Mouse (Mus musculus): ENCODE measurements around the gene Itga6. TPM values are rescaled to one million over a fixed set of nuclear protein-coding genes. Genes with fewer than 3 reads are reported as not detected.

Gene Itga6
- total RNA-seq, 1 experiment from 2014 or later, result 84.7 TPM

DNA sequence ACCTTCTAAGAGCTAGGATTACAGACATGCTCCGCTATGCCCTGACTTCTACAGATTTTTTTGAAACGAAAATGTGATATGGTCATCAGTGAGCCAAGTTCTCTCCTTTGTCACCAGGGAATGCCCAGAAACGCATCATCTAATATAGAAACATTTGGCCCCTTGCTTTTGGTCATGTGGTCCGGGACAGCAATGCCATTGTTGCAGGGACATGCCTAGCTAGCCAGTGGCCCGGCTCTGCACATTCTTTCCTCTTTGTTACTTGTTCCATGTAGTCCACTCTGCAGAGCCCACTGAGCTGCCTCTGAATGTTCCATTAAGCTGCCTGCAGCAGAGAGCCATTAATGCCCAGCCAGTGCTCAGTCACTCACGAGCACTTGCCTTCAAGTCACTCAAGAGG is 34.6 kb downstream of the Itga6 start:
- no peak for ATAC-seq (replicated peaks in 1 of 2; ENCODE audit: insufficient read depth in 1 of 2, low FRiP score in 2 of 2, low TSS enrichment in 1 of 2, low read depth in 1 of 2, poor library complexity in 2 of 2, severe bottlenecking in 2 of 2)

DNA sequence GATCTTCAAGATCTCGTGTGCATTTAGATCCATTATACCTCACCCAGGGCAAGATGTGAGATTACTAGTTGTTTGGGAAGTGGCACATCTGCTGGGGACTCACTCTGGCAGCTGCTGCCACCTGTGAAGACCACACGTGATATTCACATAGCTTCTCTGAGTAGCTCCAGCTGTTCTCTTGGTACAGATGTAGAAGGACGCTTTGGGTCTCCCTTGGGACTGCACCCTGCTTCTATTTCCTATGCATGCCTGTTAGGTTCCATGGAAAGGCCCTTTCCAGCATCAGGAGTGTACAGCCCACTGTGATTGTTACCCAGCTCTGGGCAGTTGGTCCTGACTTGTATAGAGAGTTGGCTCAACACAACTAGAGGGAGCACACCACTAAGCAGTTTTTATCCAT is 39.8 kb downstream of the Itga6 start:
- ATAC-seq (replicated peaks in 1 of 2; ENCODE audit: insufficient read depth in 1 of 2, low FRiP score in 2 of 2, low TSS enrichment in 1 of 2, low read depth in 1 of 2, poor library complexity in 2 of 2, severe bottlenecking in 2 of 2), result no peak

DNA sequence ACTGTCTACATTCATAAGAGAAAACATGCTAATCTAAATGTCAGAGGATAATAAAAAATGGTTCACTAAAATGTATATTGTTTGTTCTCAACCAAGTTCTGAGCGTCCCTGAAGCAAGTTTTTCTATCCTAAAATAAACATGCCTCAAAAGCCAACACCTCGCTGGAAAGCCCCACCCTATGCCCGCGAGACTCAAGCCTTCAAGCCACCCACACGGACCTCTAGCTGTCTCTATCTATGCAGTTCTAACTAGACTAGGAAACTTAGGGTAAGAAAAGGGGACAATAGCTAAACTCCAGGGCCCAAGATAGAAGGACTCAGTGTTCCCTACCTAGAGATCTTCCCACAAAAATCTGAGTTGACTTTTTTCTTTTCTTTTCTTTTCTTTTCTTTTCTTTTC is 40.6 kb downstream of the Itga6 start:
- ATAC-seq (replicated peaks in 1 of 2; ENCODE audit: insufficient read depth in 1 of 2, low FRiP score in 2 of 2, low TSS enrichment in 1 of 2, low read depth in 1 of 2, poor library complexity in 2 of 2, severe bottlenecking in 2 of 2), result no peak

DNA sequence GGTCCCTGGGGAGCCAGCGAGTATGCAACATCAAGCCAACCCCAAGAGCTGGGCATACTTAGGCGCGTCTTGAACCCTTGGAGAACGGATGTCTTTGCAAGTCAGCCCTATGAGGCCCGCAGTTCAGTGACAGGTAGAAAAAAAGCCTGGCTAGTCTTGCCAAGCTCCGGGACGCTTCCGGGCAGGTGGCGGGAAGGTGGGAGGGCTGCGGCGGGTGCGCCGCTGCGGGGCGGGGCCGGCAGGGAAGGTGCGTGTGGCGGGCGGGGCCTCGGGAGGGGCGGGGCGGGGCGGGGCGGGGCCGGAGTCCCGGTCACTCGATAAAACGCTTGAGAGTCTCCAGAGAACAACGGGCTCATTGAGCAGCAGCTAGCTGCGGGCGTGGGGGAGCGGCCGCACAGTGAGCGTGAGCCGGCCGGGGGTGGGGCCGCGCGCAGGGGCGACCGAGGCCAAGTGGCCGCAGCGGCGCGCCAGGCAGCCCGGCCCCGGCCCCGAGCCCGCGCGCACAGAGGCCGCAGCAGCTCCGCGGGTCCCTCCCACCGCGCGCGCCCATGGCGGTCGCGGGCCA is 41.3 kb downstream of the Itga6 start:
- peak; percentile 44 to 68; a peak in 3 of 4 replicates for ATAC-seq (replicated peaks in 1 of 2; ENCODE audit: insufficient read depth in 1 of 2, low FRiP score in 2 of 2, low TSS enrichment in 1 of 2, low read depth in 1 of 2, poor library complexity in 2 of 2, severe bottlenecking in 2 of 2)

DNA sequence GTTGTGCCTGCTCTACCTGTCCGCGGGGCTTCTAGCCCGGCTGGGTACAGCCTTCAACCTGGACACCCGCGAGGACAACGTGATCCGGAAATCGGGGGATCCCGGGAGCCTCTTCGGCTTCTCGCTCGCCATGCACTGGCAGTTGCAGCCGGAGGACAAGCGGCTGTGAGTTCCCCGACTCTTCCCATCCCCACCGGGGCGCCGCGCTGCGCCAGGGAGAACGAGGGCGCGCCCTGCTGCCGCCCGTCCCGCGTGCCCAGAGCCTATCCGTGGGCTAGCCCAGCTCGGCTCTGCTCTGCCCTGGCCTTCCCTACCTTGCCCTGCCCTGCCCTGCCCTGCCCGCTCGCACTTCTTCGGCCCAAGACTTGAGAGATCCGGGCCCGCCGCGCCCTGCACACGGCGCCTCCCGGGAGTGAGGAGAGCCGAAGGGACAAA is 41.8 kb downstream of the Itga6 start:
- peak; percentile 14 to 55; a peak in 1 of 4 replicates for ATAC-seq (replicated peaks in 1 of 2; ENCODE audit: insufficient read depth in 1 of 2, low FRiP score in 2 of 2, low TSS enrichment in 1 of 2, low read depth in 1 of 2, poor library complexity in 2 of 2, severe bottlenecking in 2 of 2)

DNA sequence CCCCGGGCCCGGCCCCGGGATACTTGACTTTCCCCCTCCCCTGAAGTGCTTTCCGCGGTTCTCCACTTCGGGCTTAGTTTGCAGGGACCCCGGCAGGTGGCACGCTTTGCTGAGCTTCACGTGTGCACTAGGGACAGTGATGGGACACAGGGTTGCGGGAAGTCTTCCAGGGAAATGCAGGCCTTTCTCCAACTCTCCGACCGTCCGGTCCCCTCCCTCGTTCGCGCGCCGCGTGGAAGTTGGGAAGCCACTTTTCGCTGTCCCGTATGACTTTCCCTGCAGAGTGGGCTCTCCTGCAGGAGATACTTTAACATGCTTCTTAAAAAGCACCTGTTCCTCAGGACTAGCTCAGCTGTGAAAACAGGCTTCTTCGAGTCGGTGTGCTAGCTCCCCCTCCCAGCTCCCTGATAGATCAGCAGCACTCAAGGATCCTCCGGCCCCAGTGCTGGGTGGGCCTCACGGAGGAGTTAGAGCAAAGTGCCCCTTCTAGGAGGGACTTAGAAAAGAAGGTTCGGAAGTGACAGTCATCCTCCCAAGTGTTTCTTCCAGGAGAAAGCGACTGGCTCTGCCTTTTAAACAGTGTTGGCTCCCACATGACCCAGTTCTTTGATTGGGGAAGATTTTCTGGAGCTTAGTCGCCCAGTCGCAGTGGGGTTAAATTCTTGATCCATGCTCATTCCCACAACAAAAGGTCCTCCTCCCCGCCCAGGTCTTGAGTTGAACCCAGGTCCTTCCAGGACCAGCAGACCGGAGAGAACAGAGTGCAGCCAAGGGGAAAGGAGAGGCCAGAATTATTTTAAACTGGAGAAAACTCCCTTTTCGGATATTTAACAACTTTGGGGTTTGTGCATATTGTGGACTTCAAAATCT is 42.4 kb downstream of the Itga6 start:
- ATAC-seq (replicated peaks in 1 of 2; ENCODE audit: insufficient read depth in 1 of 2, low FRiP score in 2 of 2, low TSS enrichment in 1 of 2, low read depth in 1 of 2, poor library complexity in 2 of 2, severe bottlenecking in 2 of 2), result no peak

DNA sequence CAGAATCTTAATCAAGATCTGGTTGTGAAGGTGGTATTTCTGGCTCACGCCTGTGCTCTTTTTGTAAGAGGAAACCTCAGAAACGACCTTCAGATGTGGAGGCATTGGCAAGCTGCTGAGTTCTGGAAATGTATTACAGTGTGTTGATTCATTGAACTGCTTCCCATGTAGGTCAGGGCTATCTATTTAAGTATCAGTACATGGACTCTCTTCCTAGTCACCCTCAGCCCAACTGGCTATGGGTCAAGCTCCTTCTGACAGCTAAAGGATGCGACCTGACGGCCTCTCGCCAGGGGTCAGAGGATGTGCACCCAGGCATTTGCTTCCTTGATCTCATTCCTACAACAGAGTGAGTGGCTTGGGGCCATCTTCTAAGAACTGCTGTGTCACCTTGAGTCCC is 45.3 kb downstream of the Itga6 start:
- ATAC-seq (replicated peaks in 1 of 2; ENCODE audit: insufficient read depth in 1 of 2, low FRiP score in 2 of 2, low TSS enrichment in 1 of 2, low read depth in 1 of 2, poor library complexity in 2 of 2, severe bottlenecking in 2 of 2), result no peak

DNA sequence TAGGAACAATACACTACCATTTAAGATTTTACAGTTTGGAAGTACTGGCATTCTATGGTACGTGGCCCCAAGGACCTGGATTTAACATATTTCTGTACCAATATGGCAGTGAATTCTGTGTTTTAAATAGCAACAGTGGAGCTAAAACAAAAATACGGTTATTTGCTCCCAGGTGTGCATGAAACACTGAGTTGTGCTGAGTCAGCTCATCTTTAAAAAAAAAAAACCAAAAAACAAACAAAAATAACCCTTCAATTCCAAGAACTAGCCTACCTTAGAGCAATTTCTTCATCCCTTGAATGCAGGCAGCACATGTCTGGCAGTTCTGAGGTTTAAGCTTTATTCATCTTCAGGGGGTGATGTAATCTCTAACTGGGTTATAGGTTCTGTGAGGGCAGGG is 45.8 kb downstream of the Itga6 start:
- no peak for ATAC-seq (replicated peaks in 1 of 2; ENCODE audit: insufficient read depth in 1 of 2, low FRiP score in 2 of 2, low TSS enrichment in 1 of 2, low read depth in 1 of 2, poor library complexity in 2 of 2, severe bottlenecking in 2 of 2)

DNA sequence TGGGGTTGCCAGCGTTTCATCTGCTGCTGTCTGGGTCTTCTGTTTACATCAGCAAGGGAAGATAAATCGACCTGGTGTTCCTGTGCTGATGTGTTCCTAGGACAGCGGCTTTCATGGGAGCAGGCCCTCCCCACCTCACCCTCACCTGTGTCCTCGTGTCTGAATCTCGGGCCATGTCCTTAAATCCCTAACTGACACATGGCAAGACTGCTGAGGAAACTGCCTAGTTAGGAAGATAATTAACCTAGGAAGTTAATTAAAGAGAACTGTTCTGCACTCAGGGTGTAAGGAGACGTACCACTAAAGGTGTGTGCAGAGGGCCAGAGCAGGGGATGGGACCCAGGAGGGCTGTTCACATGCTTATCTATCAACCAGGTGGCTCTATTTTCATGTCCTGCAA is 48.7 kb downstream of the Itga6 start:
- no peak for ATAC-seq (replicated peaks in 1 of 2; ENCODE audit: insufficient read depth in 1 of 2, low FRiP score in 2 of 2, low TSS enrichment in 1 of 2, low read depth in 1 of 2, poor library complexity in 2 of 2, severe bottlenecking in 2 of 2)

DNA sequence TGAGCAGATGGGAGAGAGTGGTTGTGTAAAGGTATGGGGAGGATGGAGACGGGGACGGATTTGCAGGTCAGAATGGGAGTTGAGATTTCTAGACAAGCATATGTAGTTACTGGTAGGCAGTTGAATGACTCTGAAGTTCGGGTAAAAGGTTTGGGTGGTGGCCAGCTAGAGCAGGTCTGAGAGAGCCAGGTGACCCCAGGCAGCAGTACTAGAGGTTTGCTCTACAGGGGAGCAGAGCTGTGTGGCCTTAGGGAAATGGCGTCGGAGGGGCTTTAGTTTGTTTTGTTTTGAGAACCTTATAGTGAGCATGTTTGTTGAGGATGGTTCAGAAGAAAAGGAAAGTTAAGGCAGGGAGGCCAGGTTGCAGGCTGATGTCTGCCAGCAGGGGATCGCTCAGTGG is 51.4 kb downstream of the Itga6 start:
- no peak for ATAC-seq (replicated peaks in 1 of 2; ENCODE audit: insufficient read depth in 1 of 2, low FRiP score in 2 of 2, low TSS enrichment in 1 of 2, low read depth in 1 of 2, poor library complexity in 2 of 2, severe bottlenecking in 2 of 2)

DNA sequence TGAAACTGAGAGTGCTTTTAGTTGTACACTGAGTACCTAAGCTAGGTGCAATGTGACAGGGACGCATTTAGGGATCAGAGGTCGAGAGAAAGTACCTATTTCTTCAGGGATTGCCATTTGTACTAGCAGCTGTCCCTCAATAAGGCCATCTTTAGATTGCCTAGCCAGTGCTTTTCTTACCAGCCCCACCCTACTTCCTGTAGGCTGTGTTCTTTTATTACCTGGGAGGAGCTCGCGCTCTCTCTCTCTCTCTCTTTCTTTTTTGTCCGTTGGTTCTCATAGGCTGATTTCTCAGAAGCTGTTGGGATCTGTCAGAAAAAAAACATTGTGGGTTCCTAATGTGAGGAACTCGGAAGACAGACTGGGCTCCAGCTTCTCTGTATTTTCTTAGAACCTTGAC is 55.4 kb downstream of the Itga6 start:
- ATAC-seq (replicated peaks in 1 of 2; ENCODE audit: insufficient read depth in 1 of 2, low FRiP score in 2 of 2, low TSS enrichment in 1 of 2, low read depth in 1 of 2, poor library complexity in 2 of 2, severe bottlenecking in 2 of 2), result peak in 1 of 2 experiments; percentile 65; a peak in 1 of 4 replicates

DNA sequence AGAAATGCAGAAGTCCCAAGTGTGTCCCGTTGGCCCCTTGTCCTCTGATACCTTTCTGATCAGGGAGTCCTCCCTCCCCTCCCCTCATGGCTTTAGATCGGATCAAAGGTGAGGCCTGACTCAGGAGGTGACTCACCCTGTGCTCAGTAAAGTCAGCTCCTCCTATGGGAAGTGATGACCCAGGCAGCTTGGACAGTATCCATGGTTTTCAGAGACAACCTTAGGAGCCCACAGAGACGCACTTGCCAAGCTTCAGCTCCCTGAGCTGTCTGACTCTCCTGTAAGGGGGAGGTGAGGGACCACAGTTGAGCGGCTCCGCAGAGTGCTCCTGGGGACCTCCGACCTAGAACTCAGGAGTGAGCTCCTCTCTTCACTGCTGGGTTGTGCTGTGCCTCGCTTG is 56.3 kb downstream of the Itga6 start:
- no peak for ATAC-seq (replicated peaks in 1 of 2; ENCODE audit: insufficient read depth in 1 of 2, low FRiP score in 2 of 2, low TSS enrichment in 1 of 2, low read depth in 1 of 2, poor library complexity in 2 of 2, severe bottlenecking in 2 of 2)

DNA sequence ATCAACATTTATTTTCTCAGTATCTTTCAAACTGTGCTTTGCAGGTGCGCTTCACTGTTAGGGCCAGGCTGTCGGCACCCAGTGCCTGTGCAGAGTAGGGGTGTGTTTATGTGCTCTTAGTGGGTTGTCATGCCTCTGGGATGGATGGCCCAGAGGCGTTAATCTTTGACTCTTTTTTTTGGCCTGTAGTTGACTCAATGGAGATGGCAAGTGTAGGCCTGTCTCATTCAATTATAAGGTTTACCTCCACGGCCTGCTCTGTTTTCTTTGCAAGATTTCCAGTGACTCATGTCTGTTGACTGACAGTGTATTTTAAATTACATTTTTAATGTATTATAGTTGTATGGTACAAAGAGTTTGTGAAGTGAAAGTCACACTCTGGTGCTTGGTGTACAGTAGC is 56.7 kb downstream of the Itga6 start:
- ATAC-seq (replicated peaks in 1 of 2; ENCODE audit: insufficient read depth in 1 of 2, low FRiP score in 2 of 2, low TSS enrichment in 1 of 2, low read depth in 1 of 2, poor library complexity in 2 of 2, severe bottlenecking in 2 of 2), result no peak

DNA sequence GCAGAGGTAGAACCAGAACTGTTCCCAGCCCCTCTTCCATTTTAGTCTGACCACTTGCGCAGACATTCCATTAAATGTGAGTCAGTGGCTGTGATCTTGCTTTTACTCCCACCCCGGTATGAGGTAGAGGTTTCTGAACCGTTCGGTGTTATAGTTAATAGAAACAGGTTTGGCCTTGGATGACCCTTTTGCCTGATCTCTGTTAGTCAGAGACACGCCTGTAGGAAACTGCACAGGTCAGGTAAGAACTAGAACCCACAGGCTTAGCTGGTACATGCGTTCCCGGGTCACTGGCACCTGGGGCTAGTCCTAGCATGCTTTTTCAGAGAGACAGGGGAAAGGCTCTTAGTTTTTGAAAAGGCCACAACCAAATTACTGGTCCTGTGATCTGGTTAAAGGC is 59.7 kb downstream of the Itga6 start:
- ATAC-seq (replicated peaks in 1 of 2; ENCODE audit: insufficient read depth in 1 of 2, low FRiP score in 2 of 2, low TSS enrichment in 1 of 2, low read depth in 1 of 2, poor library complexity in 2 of 2, severe bottlenecking in 2 of 2), result no peak

DNA sequence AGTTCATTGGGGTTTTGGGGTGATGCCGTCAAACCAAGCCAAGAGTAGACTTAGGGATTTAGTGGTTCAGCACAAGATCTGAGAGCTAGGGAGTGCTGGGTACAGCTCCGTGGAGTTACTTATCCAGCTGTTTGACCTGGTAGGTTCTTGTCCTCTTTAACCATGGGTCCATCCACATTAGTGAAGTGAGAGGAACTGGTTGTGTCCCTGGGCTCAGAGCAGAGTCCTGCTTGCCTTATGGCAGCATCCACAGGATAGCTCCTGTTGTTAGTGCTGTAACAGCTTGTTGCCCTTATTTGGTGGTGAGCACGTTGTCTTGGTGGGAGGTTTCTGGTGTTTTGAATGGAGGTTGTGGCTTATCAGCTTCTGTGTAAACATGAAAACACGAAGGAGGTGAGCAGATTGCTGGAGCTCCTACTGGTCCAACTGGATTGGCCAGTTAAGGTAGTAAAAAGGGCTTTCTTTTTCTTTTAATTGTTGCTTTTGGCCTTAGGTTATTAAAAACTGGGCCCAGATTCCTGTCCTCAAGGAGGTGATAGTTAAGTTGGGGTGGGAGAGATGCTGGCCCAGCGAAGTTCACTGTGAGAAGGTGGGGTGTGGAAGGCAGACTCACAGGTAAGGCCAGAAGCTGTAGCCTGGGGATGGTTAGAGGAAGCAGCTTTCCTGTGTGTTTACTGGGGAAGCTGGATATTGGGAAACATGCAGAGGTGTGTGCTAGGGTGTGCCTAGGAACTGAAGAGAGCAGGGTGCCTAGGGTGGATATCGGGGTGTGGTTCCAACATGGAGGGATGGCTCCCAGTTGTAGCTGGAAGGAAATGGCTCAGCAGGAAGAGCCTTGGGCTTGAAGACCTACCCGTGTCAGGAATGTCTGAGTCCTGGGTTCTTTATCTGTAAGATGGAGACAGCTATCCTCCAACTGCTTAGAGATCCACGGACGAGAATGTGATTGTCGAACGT is 60.5 kb downstream of the Itga6 start:
- ATAC-seq (replicated peaks in 1 of 2; ENCODE audit: insufficient read depth in 1 of 2, low FRiP score in 2 of 2, low TSS enrichment in 1 of 2, low read depth in 1 of 2, poor library complexity in 2 of 2, severe bottlenecking in 2 of 2), result no peak

DNA sequence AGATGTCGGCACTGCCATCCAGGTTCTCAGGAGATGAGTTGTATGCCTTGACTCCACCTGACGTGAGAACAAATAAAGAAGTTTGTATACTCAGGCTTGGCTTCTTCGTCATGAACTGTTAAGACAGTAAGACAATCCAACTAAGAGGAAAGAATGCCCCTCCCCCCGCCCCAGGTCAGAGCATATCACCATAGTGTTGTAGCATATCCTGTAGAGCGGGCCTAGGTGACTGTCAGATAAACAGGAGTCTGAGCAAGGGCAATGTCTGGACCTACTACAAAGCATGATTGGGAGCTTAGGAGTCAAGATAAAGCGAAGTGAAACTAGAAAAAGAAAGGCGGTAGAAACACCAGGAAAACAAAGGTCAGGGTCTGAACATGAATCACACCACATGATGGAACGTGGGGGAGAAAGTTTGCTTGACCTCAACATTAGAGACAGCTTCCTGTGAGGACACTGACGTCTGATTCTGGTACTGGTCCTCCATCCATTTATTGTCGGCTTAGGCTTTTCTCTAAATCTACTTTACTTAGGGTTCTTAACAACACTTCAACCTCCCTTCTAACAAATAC is 64.0 kb downstream of the Itga6 start:
- no peak for ATAC-seq (replicated peaks in 1 of 2; ENCODE audit: insufficient read depth in 1 of 2, low FRiP score in 2 of 2, low TSS enrichment in 1 of 2, low read depth in 1 of 2, poor library complexity in 2 of 2, severe bottlenecking in 2 of 2)

DNA sequence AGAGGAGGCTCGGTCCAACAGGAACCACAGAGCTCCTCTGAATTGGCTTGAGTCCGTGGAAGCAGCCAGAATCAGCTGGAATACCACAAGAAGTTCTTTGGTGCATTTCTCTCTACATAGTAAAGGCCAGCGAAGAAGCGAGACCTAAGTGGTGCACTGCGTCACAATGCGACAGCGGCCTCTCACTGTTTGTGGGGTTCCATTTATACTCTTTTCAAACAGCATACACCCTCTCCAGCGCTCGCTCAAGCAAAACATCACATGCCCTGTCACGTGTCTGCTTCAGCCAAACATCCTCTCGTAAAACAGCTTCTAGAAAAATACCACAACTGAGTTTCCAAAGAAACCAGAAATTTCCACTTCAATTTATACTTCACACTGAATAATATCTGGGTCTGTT is 64.6 kb downstream of the Itga6 start:
- ATAC-seq (replicated peaks in 1 of 2; ENCODE audit: insufficient read depth in 1 of 2, low FRiP score in 2 of 2, low TSS enrichment in 1 of 2, low read depth in 1 of 2, poor library complexity in 2 of 2, severe bottlenecking in 2 of 2), result no peak

DNA sequence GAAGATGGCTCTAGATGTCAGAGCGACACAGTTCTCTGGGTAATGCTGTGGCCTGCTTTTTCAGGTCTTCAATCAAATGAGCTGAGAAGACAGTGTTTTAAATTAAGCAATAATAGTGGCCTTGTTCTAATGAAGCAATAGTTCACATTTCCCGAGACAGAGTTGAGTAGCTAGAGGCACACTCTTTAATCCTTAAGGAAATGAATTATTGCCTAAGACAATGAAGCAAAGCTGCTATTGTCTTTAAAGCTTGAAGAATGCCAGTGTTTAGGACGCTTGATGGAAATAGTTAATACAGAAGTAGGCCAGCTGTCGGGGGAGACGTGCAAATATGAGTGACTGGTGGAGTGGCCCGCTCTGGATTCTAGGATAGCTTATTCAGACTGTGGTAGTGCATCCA is 65.5 kb downstream of the Itga6 start:
- ATAC-seq (replicated peaks in 1 of 2; ENCODE audit: insufficient read depth in 1 of 2, low FRiP score in 2 of 2, low TSS enrichment in 1 of 2, low read depth in 1 of 2, poor library complexity in 2 of 2, severe bottlenecking in 2 of 2), result no peak
